Mouse (Mus musculus) small intestine, adult 2 months (tissue): ENCODE measurements around the gene Nrm.

ENCODE experiments used
- CTCF ChIP-seq: fragments of 200-500 bp; IDR thresholded peaks from 2 replicates; pipeline ENCODE4 v1.5.1; 2012; ENCODE audit warnings: low read depth, mild to moderate bottlenecking, control low read depth, inconsistent platforms, low read length, moderate library complexity, mixed read lengths; ENCODE audit not compliant: insufficient replicate concordance, insufficient read length; ENCODE audit errors: extremely low read depth
- POLR2A ChIP-seq: fragments of 200-500 bp; IDR thresholded peaks from 2 replicates; pipeline ENCODE4 v1.6.1; 2012; ENCODE audit warnings: low read depth, mild to moderate bottlenecking, control low read depth, inconsistent platforms, low read length, moderate library complexity

DNA sequence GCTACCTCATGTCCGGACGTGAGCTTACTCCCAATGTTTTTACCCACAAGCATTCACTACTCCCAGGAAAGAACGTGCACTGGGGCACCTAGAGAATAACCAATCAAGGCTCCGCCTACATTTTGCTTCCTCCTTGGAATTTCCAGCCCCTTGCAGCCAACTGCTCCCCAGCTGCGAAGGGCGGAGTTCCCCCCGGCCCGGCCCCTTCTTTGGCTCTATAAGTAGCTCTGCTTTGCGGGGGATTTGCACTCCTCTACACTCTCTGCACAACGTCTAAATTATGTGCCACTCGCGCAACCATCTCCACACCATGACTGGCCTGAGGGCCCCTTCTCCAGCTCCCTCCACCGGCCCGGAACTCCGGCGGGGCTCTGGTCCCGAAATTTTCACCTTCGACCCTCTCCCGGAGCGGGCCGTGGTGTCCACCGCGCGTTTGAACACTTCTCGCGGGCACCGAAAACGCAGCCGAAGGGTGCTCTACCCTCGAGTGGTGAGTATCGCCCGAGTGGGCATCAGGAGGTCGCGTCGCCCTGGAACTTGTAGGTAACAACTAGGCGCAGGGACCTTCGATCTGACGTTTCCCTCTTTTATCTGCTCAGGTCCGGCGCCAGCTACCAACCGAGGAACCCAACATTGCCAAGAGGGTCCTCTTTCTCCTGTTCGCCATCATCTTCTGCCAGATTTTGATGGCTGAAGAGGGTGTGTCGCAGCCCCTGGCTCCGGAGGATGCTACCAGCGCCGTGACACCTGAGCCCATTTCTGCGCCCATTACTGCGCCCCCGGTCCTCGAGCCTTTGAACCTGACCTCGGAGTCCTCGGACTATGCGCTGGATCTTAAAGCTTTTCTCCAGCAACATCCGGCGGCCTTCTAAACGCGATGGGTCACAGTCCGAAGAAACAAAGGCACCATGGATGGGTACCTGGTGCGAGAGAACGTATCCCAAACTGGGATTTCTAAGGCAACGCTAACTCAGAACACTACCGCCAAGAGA is 39.4 kb upstream of the Nrm start, which contains the start of gene Ier3:
- peak; percentile 98 for TF ChIP-seq POLR2A
- TF ChIP-seq CTCF: no peak
